Mouse (Mus musculus): Measurements from ENCODE around the gene Slc38a11. TPM values are rescaled to one million over a fixed set of nuclear protein-coding genes. Genes with fewer than 3 reads are reported as not detected.

Gene Slc38a11
- total RNA-seq, 1 experiment = 0.13 TPM

DNA sequence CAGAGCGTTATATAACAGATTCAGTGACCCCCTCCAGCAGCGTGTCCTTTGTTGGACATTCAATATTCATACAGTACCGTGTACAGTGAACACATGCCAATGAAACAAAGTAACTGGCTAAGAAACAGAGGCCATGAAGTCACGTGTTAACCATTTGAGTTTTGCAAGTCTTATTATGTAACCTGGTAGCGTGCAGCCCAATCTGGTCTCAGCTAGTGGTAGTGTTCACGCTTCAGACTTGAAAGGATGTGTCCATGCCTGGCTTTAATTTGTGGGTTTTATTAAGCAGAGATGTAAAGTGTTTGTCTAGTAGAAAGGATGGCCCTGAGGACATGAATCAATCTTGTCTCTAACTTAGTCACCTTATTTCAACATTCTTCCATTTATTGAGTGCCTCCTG, 95.1 kb downstream of the Slc38a11 start:
- Histone ChIP-seq H3K36me3 (ENCODE audit: control insufficient read depth, insufficient read depth, low read length, poor library complexity, severe bottlenecking) (no peaks in the 10 kb centered on the region), H3K4me3 (ENCODE audit: insufficient read depth in 1 of 2, low read depth in 1 of 2, low read length in 2 of 2, poor library complexity in 1 of 2, severe bottlenecking in 1 of 2) (no peak overlapping the region), H3K4me1 (ENCODE audit: control insufficient read depth in 2 of 2, insufficient read depth in 2 of 2, low read length in 2 of 2, poor library complexity in 1 of 2) (no peaks in the 10 kb centered on the region), H3K27ac (ENCODE audit: insufficient read depth, low read depth, low read length, poor library complexity, severe bottlenecking) (no peak overlapping the region), H3K9ac (ENCODE audit: insufficient read depth, low read depth, low read length, poor library complexity, severe bottlenecking) (no peak overlapping the region), H3K9me3 (ENCODE audit: control insufficient read depth, insufficient read depth, low read depth, low read length) (no peaks in the 10 kb centered on the region)
- DNase-seq (ENCODE audit: low read depth, low spot score) = no peak
- no peak for TF ChIP-seq MAFK (IDR thresholded peaks at IDR 0.05; ENCODE audit: insufficient read depth, low read depth, low read length)
- no peak for TF ChIP-seq ZC3H11A (IDR thresholded peaks at IDR 0.05; ENCODE audit: borderline replicate concordance, low read depth, low read length)
- no peak for TF ChIP-seq HCFC1 (IDR thresholded peaks at IDR 0.05; ENCODE audit: borderline replicate concordance, insufficient read depth, low read length)
- TF ChIP-seq ZNF384 (IDR thresholded peaks at IDR 0.05; ENCODE audit: low read depth, low read length) = no peak
- TF ChIP-seq CHD2 (IDR thresholded peaks at IDR 0.05; ENCODE audit: low read depth, low read length) = no peak
- in situ Hi-C loops (cut with MboI; ENCODE audit: low sequenced_read_pairs in 2 of 2, unreplicated experiment in 2 of 2) = no loop called here

- Histone ChIP-seq H3K36me3 (ENCODE audit: control insufficient read depth, insufficient read depth, low read length, poor library complexity, severe bottlenecking) (no peaks in the 10 kb centered on the region), H3K4me3 (ENCODE audit: insufficient read depth in 1 of 2, low read depth in 1 of 2, low read length in 2 of 2, poor library complexity in 1 of 2, severe bottlenecking in 1 of 2) (no peak overlapping the region), H3K27ac (ENCODE audit: insufficient read depth, low read depth, low read length, poor library complexity, severe bottlenecking) (no peak overlapping the region), H3K9ac (ENCODE audit: insufficient read depth, low read depth, low read length, poor library complexity, severe bottlenecking) (no peak overlapping the region), H3K9me3 (ENCODE audit: control insufficient read depth, insufficient read depth, low read depth, low read length) (no peaks in the 10 kb centered on the region), H3K4me1 (ENCODE audit: control insufficient read depth in 2 of 2, insufficient read depth in 2 of 2, low read length in 2 of 2, poor library complexity in 1 of 2) (no peaks in the 10 kb centered on the region)
- no peak for DNase-seq (ENCODE audit: low read depth, low spot score)
- in situ Hi-C loops (cut with MboI; ENCODE audit: low sequenced_read_pairs in 2 of 2, unreplicated experiment in 2 of 2) = no loop called here
- TF ChIP-seq ZC3H11A (IDR thresholded peaks at IDR 0.05; ENCODE audit: borderline replicate concordance, low read depth, low read length) (no peak), CHD2 (IDR thresholded peaks at IDR 0.05; ENCODE audit: low read depth, low read length) (no peak), MAFK (IDR thresholded peaks at IDR 0.05; ENCODE audit: insufficient read depth, low read depth, low read length) (no peak), HCFC1 (IDR thresholded peaks at IDR 0.05; ENCODE audit: borderline replicate concordance, insufficient read depth, low read length) (no peak)
These were observed 96.0 kb downstream of the Slc38a11 start for GRCm38 (mm10) chr2:65267834-65268233.

- DNase-seq (ENCODE audit: low read depth, low spot score) = no peak
- H3K9me3 ChIP-seq (ENCODE audit: control insufficient read depth, insufficient read depth, low read depth, low read length) = no peaks in the 10 kb centered on the region
- no peaks in the 10 kb centered on the region for H3K36me3 ChIP-seq (ENCODE audit: control insufficient read depth, insufficient read depth, low read length, poor library complexity, severe bottlenecking)
- H3K9ac ChIP-seq (ENCODE audit: insufficient read depth, low read depth, low read length, poor library complexity, severe bottlenecking) = no peak overlapping the region
- in situ Hi-C loops (cut with MboI; ENCODE audit: low sequenced_read_pairs in 2 of 2, unreplicated experiment in 2 of 2) = no loop called here
- no peaks in the 10 kb centered on the region for H3K4me1 ChIP-seq (ENCODE audit: control insufficient read depth in 2 of 2, insufficient read depth in 2 of 2, low read length in 2 of 2, poor library complexity in 1 of 2)
- no peak overlapping the region for H3K27ac ChIP-seq (ENCODE audit: insufficient read depth, low read depth, low read length, poor library complexity, severe bottlenecking)
- H3K4me3 ChIP-seq (ENCODE audit: insufficient read depth in 1 of 2, low read depth in 1 of 2, low read length in 2 of 2, poor library complexity in 1 of 2, severe bottlenecking in 1 of 2) = no peak overlapping the region
- TF ChIP-seq ZNF384 (IDR thresholded peaks at IDR 0.05; ENCODE audit: low read depth, low read length) = no peak
- TF ChIP-seq CHD2 (IDR thresholded peaks at IDR 0.05; ENCODE audit: low read depth, low read length) = no peak
- no peak for TF ChIP-seq ZC3H11A (IDR thresholded peaks at IDR 0.05; ENCODE audit: borderline replicate concordance, low read depth, low read length)
- TF ChIP-seq HCFC1 (IDR thresholded peaks at IDR 0.05; ENCODE audit: borderline replicate concordance, insufficient read depth, low read length) = no peak
- TF ChIP-seq MAFK (IDR thresholded peaks at IDR 0.05; ENCODE audit: insufficient read depth, low read depth, low read length) = no peak
These were observed 97.1 kb downstream of the Slc38a11 start for GRCm38 (mm10) chr2:65266576-65267299.

Other genes starting within 250 kb of the Slc38a11 start
- gene Cobll1, start 124.6 kb downstream of the Slc38a11 start, total RNA-seq (2012; rRNA removed) = 0.79 and 2.2 TPM in 2 replicates
- gene Scn3a, start 203.6 kb upstream of the Slc38a11 start, total RNA-seq (2012; rRNA removed) = 6.3 and 8.5 TPM in 2 replicates

Data from ES-E14 (cell line).